Mouse (Mus musculus): ENCODE results near the gene Gbp2.
"Not testable (repeated sequence)": the region's sequence is repeated elsewhere in the genome, so short reads cannot be mapped to it uniquely, and the experiment has no call there.

Gbp2 gene

GRCm38 (mm10) chr3:142620111-142620955 lies at the start of gene Gbp2:
TSS of gene Gbp2 (plus strand) at chr3:142620602.
- DNase-seq (ENCODE audit: extremely low read depth, low read depth), result peak; percentile 23

GRCm38 (mm10) chr3:142570738-142571137 lies 49.7 kb upstream of the Gbp2 start:
- DNase-seq (ENCODE audit: extremely low read depth, low read depth), result no peak

GRCm38 (mm10) chr3:142577108-142577507 lies 43.3 kb upstream of the Gbp2 start:
- DNase-seq (ENCODE audit: extremely low read depth, low read depth), result no peak

GRCm38 (mm10) chr3:142578342-142578741 lies 42.1 kb upstream of the Gbp2 start:
- no peak for DNase-seq (ENCODE audit: extremely low read depth, low read depth)

- DNase-seq (ENCODE audit: extremely low read depth, low read depth), result no peak
These were observed 37.3 kb upstream of the Gbp2 start for GRCm38 (mm10) chr3:142583067-142583466.

GRCm38 (mm10) chr3:142587386-142587785 lies 33.0 kb upstream of the Gbp2 start:
- DNase-seq (ENCODE audit: extremely low read depth, low read depth), result no peak

- no peak for DNase-seq (ENCODE audit: extremely low read depth, low read depth)
These were observed 31.5 kb upstream of the Gbp2 start for GRCm38 (mm10) chr3:142588888-142589287.

- DNase-seq (ENCODE audit: extremely low read depth, low read depth), result no peak
These were observed 29.9 kb upstream of the Gbp2 start for GRCm38 (mm10) chr3:142590431-142591067.

- no peak for DNase-seq (ENCODE audit: extremely low read depth, low read depth)
These were observed 25.9 kb upstream of the Gbp2 start, which contains the start of gene Gbp2b for GRCm38 (mm10) chr3:142594547-142594946. TSS of gene Gbp2b (plus strand) at chr3:142594847.

- DNase-seq (ENCODE audit: extremely low read depth, low read depth), result no peak
These were observed 22.5 kb upstream of the Gbp2 start for GRCm38 (mm10) chr3:142597923-142598322.

- DNase-seq (ENCODE audit: extremely low read depth, low read depth), result no peak
These were observed 18.7 kb upstream of the Gbp2 start for GRCm38 (mm10) chr3:142601675-142602074.

- no peak for DNase-seq (ENCODE audit: extremely low read depth, low read depth)
These were observed 1.7 kb upstream of the Gbp2 start for GRCm38 (mm10) chr3:142618658-142619057.

- DNase-seq (ENCODE audit: extremely low read depth, low read depth), result no peak
These were observed 796 bp upstream of the Gbp2 start for GRCm38 (mm10) chr3:142619606-142620005.

GRCm38 (mm10) chr3:142620956-142621562 lies 657 bp downstream of the Gbp2 start:
- peak; percentile 59 for DNase-seq (ENCODE audit: extremely low read depth, low read depth)

- peak; percentile 65 for DNase-seq (ENCODE audit: extremely low read depth, low read depth)
These were observed 10.0 kb downstream of the Gbp2 start for GRCm38 (mm10) chr3:142630385-142630784.

- DNase-seq (ENCODE audit: extremely low read depth, low read depth), result peak; percentile 71
These were observed 19.8 kb downstream of the Gbp2 start for GRCm38 (mm10) chr3:142640201-142640600.

GRCm38 (mm10) chr3:142645949-142646348 lies 25.5 kb downstream of the Gbp2 start:
- DNase-seq (ENCODE audit: extremely low read depth, low read depth), result peak; percentile 54

GRCm38 (mm10) chr3:142647836-142648235 lies 27.4 kb downstream of the Gbp2 start:
- not testable (repeated sequence) for DNase-seq (ENCODE audit: extremely low read depth, low read depth)

- DNase-seq (ENCODE audit: extremely low read depth, low read depth), result no peak
These were observed 29.8 kb downstream of the Gbp2 start for GRCm38 (mm10) chr3:142650205-142650604.

GRCm38 (mm10) chr3:142664723-142665122 lies 44.3 kb downstream of the Gbp2 start:
- DNase-seq (ENCODE audit: extremely low read depth, low read depth), result no peak

GRCm38 (mm10) chr3:142674607-142675006 lies 54.2 kb downstream of the Gbp2 start:
- DNase-seq (ENCODE audit: extremely low read depth, low read depth), result peak; percentile 19
